Mouse (Mus musculus) forebrain, embryonic 15.5 days (tissue): Measurements from ENCODE around the gene Ttll5. TPM values are rescaled to one million over a fixed set of nuclear protein-coding genes. Genes with fewer than 3 reads are reported as not detected.

ENCODE experiments used
- ATAC-seq: fragments of 200-750 bp; cut with Nextera tagmentation; replicated peaks from 2 replicates; pipeline ENCODE4 v1.8.0; 2017; ENCODE audit warnings: mild to moderate bottlenecking, moderate TSS enrichment, moderate library complexity
- H3K27ac ChIP-seq: fragments of 300-500 bp; sonication (generic); replicated peaks from 2 replicates; pipeline ENCODE4 v1.5.1; 2015; ENCODE audit warnings: mild to moderate bottlenecking, inconsistent platforms
- H3K27me3 ChIP-seq: fragments of 300-500 bp; sonication (generic); 2 replicates; pipeline ENCODE4 v1.6.1; 2015; ENCODE audit warnings: inconsistent platforms
- H3K36me3 ChIP-seq: fragments of 300-500 bp; sonication (generic); 2 replicates; pipeline ENCODE4 v1.6.1; 2015; ENCODE audit warnings: mild to moderate bottlenecking, inconsistent platforms
- H3K4me1 ChIP-seq: fragments of 300-500 bp; sonication (generic); 2 replicates; pipeline ENCODE4 v1.6.1; 2015; ENCODE audit warnings: inconsistent platforms
- H3K4me2 ChIP-seq: fragments of 300-500 bp; sonication (generic); replicated peaks from 2 replicates; pipeline ENCODE4 v1.6.1; 2015; ENCODE audit warnings: mild to moderate bottlenecking, inconsistent platforms
- H3K4me3 ChIP-seq: fragments of 300-500 bp; sonication (generic); 2 replicates; pipeline ENCODE4 v1.5.1; 2015; ENCODE audit warnings: mild to moderate bottlenecking, inconsistent platforms
- H3K9ac ChIP-seq: fragments of 300-500 bp; sonication (generic); replicated peaks from 2 replicates; pipeline ENCODE4 v1.6.1; 2015; ENCODE audit warnings: mild to moderate bottlenecking, inconsistent platforms
- H3K9me3 ChIP-seq: fragments of 300-500 bp; sonication (generic); 2 replicates; pipeline ENCODE4 v1.6.1; 2016; ENCODE audit warnings: inconsistent platforms
- WGBS: fragments of 180-500 bp; shearing (Covaris S2); methylation state at CpG from one replicate; pipeline ENCODE4 v1.1.7; 2015; ENCODE audit warnings: mixed read lengths; 5-methylcytosine and 5-hydroxymethylcytosine counted together
- polyA plus RNA-seq: library from polyadenylated mRNA; unstranded; fragments of >200 nt; fragmentation: Nextera tagmentation; extraction: Ambion mirVana; gene quantifications from 2 replicates; pipeline ENCODE4 v1.2.1, GENCODE M21; 2015

The Ttll5 gene
- polyA plus RNA-seq, 1 experiment from 2014 or later, result 15.4 TPM

- no peak for ATAC-seq
- Histone ChIP-seq H3K27me3 (no peaks in the 10 kb centered on the region), H3K36me3 (no peaks in the 10 kb centered on the region), H3K4me1 (peaks cover 7% of the 10 kb centered on the region), H3K4me3 (no peak overlapping the region), H3K9me3 (no peaks in the 10 kb centered on the region), H3K27ac (no peak overlapping the region), H3K4me2 (no peak overlapping the region), H3K9ac (no peak overlapping the region)
- WGBS, result 97% methylated on average over 3 of the region's 3 CpGs
These were observed 60.6 kb downstream of the Ttll5 start for GRCm38 (mm10) chr12:85885024-85885423.

DNA sequence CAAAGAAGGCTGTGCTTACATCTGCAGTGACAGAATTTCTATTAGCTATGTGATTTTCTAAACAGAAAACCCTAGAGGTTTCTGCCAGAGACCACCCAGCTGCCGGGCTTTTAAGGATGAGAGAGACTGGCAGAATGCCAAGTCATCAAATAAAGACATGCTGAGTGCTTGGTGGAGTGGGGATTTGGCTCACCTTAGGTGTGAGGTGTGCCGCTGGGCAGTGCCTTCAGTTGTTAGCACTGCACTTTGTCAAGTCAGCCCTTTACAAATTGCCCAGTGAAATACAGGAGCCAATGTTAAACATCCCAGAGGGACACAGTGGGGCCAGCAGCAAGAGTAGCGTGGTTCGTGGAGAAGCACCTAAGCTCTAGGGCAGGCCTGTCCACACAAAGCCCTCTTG is 65.6 kb downstream of the Ttll5 start:
- Histone ChIP-seq H3K4me1 (peaks cover 15% of the 10 kb centered on the region), H3K4me3 (no peak overlapping the region), H3K27me3 (no peaks in the 10 kb centered on the region), H3K4me2 (no peak overlapping the region), H3K36me3 (no peaks in the 10 kb centered on the region), H3K9me3 (no peaks in the 10 kb centered on the region), H3K9ac (no peak overlapping the region), H3K27ac (no peak overlapping the region; the same call in 1 of the 2 replicates)
- ATAC-seq, result no peak
- 32% methylated on average over 4 of the region's 4 CpGs for WGBS

DNA sequence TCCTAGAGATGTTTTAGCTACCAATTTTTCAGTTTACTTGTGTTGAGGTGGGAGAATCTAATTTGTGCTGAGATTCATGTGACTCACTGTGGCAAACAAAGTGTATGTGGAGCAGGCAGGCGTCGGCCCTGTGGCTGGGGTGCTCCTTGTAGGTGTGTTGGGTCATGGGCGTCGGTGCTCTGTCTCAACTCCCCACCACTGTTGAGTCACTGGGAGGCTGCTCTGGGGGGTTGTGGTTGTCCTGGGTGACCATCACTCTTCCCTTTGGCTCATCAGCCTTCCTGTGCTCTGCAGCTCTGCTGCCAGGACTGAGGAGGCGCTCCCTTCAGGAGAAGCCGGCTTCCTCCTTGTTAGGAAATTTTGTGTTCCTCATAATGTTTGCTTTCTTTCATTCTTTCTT is 79.5 kb downstream of the Ttll5 start:
- WGBS, result 95% methylated on average over 6 of the region's 6 CpGs
- Histone ChIP-seq H3K4me1 (no peaks in the 10 kb centered on the region), H3K4me3 (no peak overlapping the region), H3K36me3 (no peaks in the 10 kb centered on the region; the same call in 1 of the 2 replicates), H3K9ac (no peak overlapping the region), H3K4me2 (no peak overlapping the region), H3K27me3 (no peaks in the 10 kb centered on the region), H3K9me3 (no peaks in the 10 kb centered on the region), H3K27ac (no peak overlapping the region)
- no peak for ATAC-seq

DNA sequence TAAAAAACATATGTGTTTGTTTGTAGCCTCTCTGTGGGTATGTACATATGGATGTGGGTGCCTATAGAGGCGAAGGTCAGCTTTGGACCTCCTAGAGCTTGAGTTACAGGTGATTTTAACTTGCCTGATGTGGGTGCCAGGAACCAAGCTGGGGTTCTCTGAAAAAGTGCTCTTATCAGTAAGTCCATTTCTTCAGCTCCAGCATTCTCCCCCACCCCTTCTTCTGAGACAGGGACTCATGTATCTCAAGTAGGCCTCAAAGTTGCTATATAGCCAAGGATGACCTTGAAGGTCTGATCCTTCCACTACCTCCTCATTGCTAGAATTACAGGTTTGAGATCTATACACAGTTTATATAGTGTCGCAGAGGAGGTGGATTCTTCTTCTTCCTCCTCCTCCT is 81.2 kb downstream of the Ttll5 start:
- 100% methylated on average over 2 of the region's 2 CpGs for WGBS
- ATAC-seq, result no peak
- Histone ChIP-seq H3K36me3 (peaks cover 3% of the 10 kb centered on the region; the same call in 1 of the 2 replicates), H3K27me3 (no peaks in the 10 kb centered on the region), H3K9ac (no peak overlapping the region), H3K4me1 (no peaks in the 10 kb centered on the region), H3K4me3 (no peak overlapping the region), H3K4me2 (no peak overlapping the region), H3K27ac (no peak overlapping the region), H3K9me3 (no peaks in the 10 kb centered on the region)

DNA sequence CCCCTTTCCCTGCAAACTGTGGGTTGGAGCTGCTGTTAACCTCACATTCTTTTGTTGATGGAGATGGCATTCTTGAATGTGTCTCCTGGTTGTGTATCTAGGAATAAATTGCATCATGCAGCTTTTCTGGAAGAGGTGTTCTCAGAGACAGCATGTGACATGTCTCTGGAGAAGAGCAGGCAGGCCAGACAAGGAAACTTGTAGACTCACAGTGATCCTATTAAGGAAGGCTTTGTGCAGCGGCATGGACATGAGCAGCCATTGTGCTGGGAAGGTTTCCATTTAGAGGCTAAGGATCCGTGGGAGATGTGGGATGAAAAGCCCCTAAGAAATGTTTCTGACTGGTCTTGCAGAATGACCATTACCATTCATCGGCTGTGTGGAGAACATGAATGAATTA is 83.4 kb downstream of the Ttll5 start:
- Histone ChIP-seq H3K4me2 (no peak overlapping the region), H3K36me3 (0 out of 2 replicates have a peak, but pooled peaks cover 3% of the 10 kb centered on the region), H3K27me3 (no peaks in the 10 kb centered on the region), H3K4me3 (no peak overlapping the region), H3K9me3 (no peaks in the 10 kb centered on the region), H3K27ac (no peak overlapping the region), H3K9ac (no peak overlapping the region), H3K4me1 (no peaks in the 10 kb centered on the region)
- 5% methylated on average over 3 of the region's 3 CpGs for WGBS
- no peak for ATAC-seq

GRCm38 (mm10) chr12:85910811-85911210 is 86.4 kb downstream of the Ttll5 start:
- no peak overlapping the region for H3K4me2 ChIP-seq
- no peaks in the 10 kb centered on the region for H3K4me1 ChIP-seq
- no peak for ATAC-seq
- H3K9ac ChIP-seq, result no peak overlapping the region
- H3K9me3 ChIP-seq, result no peaks in the 10 kb centered on the region
- no peaks in the 10 kb centered on the region for H3K27me3 ChIP-seq
- no peak overlapping the region for H3K4me3 ChIP-seq
- 0 out of 2 replicates have a peak, but pooled peaks cover 3% of the 10 kb centered on the region for H3K36me3 ChIP-seq
- H3K27ac ChIP-seq, result no peak overlapping the region
- 73% methylated on average over 6 of the region's 6 CpGs for WGBS

GRCm38 (mm10) chr12:85912712-85913504 is 88.4 kb downstream of the Ttll5 start:
- Histone ChIP-seq H3K36me3 (0 out of 2 replicates have a peak, but pooled peaks cover 3% of the 10 kb centered on the region), H3K27ac (no peak overlapping the region), H3K9me3 (no peaks in the 10 kb centered on the region), H3K4me3 (no peak overlapping the region), H3K27me3 (no peaks in the 10 kb centered on the region), H3K9ac (no peak overlapping the region), H3K4me2 (no peak overlapping the region), H3K4me1 (no peaks in the 10 kb centered on the region)
- ATAC-seq, result no peak
- WGBS, result 95% methylated on average over 13 of the region's 13 CpGs

DNA sequence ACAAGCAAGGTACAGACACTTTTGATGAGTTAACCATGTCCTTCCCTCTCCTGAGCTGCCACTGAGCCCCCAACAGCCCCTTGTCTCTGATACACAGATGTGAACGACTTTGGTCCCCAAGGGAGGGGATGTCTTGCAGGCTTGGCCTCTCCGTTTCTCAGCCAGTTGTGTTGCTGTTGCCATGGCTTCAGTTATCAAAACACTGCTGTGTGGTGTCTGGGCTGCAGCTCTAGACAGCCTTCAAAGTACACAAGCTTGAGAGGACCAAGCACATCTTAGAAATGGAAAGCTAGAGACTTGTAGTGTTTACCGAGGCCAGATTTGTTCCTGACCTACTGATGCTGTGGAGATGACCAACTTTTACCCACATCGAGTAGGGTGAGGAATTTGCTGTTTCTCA is 102.4 kb downstream of the Ttll5 start:
- peaks cover 3% of the 10 kb centered on the region for H3K36me3 ChIP-seq
- no peak overlapping the region for H3K9ac ChIP-seq
- no peak for ATAC-seq
- no peak overlapping the region for H3K27ac ChIP-seq
- WGBS, result 79% methylated on average over 4 of the region's 4 CpGs
- no peak overlapping the region for H3K4me3 ChIP-seq
- no peaks in the 10 kb centered on the region for H3K27me3 ChIP-seq
- 0 out of 2 replicates have a peak, but pooled peaks cover 4% of the 10 kb centered on the region for H3K4me1 ChIP-seq
- no peak overlapping the region for H3K4me2 ChIP-seq
- H3K9me3 ChIP-seq, result no peaks in the 10 kb centered on the region

GRCm38 (mm10) chr12:85928513-85928912 is 104.1 kb downstream of the Ttll5 start:
- 0 out of 2 replicates have a peak, but pooled peaks cover 4% of the 10 kb centered on the region for H3K4me1 ChIP-seq
- 94% methylated on average over 10 of the region's 10 CpGs for WGBS
- H3K27me3 ChIP-seq, result no peaks in the 10 kb centered on the region
- no peak overlapping the region for H3K4me2 ChIP-seq
- no peak overlapping the region for H3K4me3 ChIP-seq
- H3K9me3 ChIP-seq, result no peaks in the 10 kb centered on the region
- peaks cover 6% of the 10 kb centered on the region for H3K36me3 ChIP-seq
- H3K27ac ChIP-seq, result no peak overlapping the region
- ATAC-seq, result no peak
- no peak overlapping the region for H3K9ac ChIP-seq

- H3K9ac ChIP-seq, result no peak overlapping the region
- no peaks in the 10 kb centered on the region for H3K9me3 ChIP-seq
- no peak overlapping the region for H3K4me2 ChIP-seq
- 47% methylated on average over 4 of the region's 4 CpGs for WGBS
- peaks cover 9% of the 10 kb centered on the region for H3K36me3 ChIP-seq
- 0 out of 2 replicates have a peak overlapping the region, but pooled peaks have one; percentile 6 for H3K27ac ChIP-seq
- no peaks in the 10 kb centered on the region for H3K27me3 ChIP-seq
- 0 out of 2 replicates have a peak, but pooled peaks cover 4% of the 10 kb centered on the region for H3K4me1 ChIP-seq
- no peak overlapping the region for H3K4me3 ChIP-seq
- ATAC-seq, result no peak
These were observed 105.3 kb downstream of the Ttll5 start for GRCm38 (mm10) chr12:85929711-85930110.

- Histone ChIP-seq H3K27me3 (no peaks in the 10 kb centered on the region), H3K4me1 (0 out of 2 replicates have a peak, but pooled peaks cover 4% of the 10 kb centered on the region), H3K27ac (no peak overlapping the region), H3K4me2 (no peak overlapping the region), H3K9me3 (no peaks in the 10 kb centered on the region), H3K36me3 (peaks cover 9% of the 10 kb centered on the region), H3K9ac (no peak overlapping the region), H3K4me3 (no peak overlapping the region)
- WGBS, result 91% methylated on average over 3 of the region's 3 CpGs
- no peak for ATAC-seq
These were observed 106.3 kb downstream of the Ttll5 start for GRCm38 (mm10) chr12:85930713-85931112.

- 0 out of 2 replicates have a peak, but pooled peaks cover 4% of the 10 kb centered on the region for H3K4me1 ChIP-seq
- ATAC-seq, result no peak
- no peaks in the 10 kb centered on the region for H3K9me3 ChIP-seq
- H3K4me3 ChIP-seq, result no peak overlapping the region
- no peaks in the 10 kb centered on the region for H3K27me3 ChIP-seq
- no peak overlapping the region for H3K27ac ChIP-seq
- H3K9ac ChIP-seq, result no peak overlapping the region
- 84% methylated on average over 10 of the region's 10 CpGs for WGBS
- H3K4me2 ChIP-seq, result no peak overlapping the region
- H3K36me3 ChIP-seq, result peaks cover 9% of the 10 kb centered on the region
These were observed 108.8 kb downstream of the Ttll5 start for GRCm38 (mm10) chr12:85933241-85933640.
